Mouse (Mus musculus) gastrocnemius, adult 2 months (tissue): ENCODE data around the gene Rsc1a1. TPM values are rescaled to one million over a fixed set of nuclear protein-coding genes. Genes with fewer than 3 reads are reported as not detected.
A peak's percentile ranks its signal among the peaks of the same experiment; 100 is the strongest.

Experiments used
- DNase-seq: peaks from one replicate; pipeline ENCODE4 v3.0.0; 2022
- H3K27ac ChIP-seq: fragments of 200-600 bp; 2 replicates; pipeline ENCODE4 v1.8.1; 2022; ENCODE audit warnings: mild to moderate bottlenecking
- H3K4me3 ChIP-seq: fragments of 200-600 bp; 2 replicates; pipeline ENCODE4 v1.8.1; 2022; ENCODE audit warnings: mild to moderate bottlenecking, moderate library complexity
- CTCF ChIP-seq: fragments of 200-600 bp; IDR thresholded peaks from 2 replicates; pipeline ENCODE4 v1.8.1; 2022; ENCODE audit warnings: antibody characterized with exemption, mild to moderate bottlenecking, moderate library complexity
- intact Hi-C: fragments of 180-260 bp; cut with DNase I; formaldehyde crosslinking; loops from one replicate; pipeline ENCODE4 v1.15.1; 2025
- long read RNA-seq, 2 experiments: library from polyadenylated mRNA; stranded (forward); transcript quantifications; one replicate each; pipeline ENCODE4 v2.0.0; 2021
- total RNA-seq, 2 experiments: library from RNA; stranded (reverse); gene quantifications; 2 replicates each; pipeline ENCODE4 v1.2.3; 2021

Rsc1a1 gene
- total RNA-seq = 1 to 10 TPM; 3.8 to 5.6 TPM
- long read RNA-seq, experiment 1 = 0 reads
- long read RNA-seq, experiment 2 = 0 reads

DNA sequence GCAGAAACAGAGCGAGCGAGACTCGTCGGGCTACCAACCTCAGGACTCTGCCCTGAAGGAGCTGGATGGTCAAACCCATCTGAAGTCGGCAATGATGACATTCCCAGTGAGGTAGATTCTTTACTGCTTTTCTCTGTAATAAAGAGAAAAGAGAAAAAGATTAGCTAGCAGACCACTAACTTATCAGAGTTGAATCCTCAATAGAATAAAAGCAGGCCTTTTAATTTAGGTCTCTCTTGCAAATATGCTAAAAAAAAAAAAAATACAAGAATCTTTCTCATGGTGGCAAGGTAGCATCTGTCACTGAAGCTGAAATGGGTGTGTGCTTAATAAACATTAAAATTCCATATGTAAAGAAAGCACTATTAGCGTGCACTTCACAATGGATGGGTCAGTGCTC is at the start of gene Rsc1a1:
Rsc1a1 (minus strand) TSS at position 101 of the 400 bp plus-strand sequence.
- intact Hi-C loops = no loop called here
- TF ChIP-seq CTCF = no peak
- Histone ChIP-seq H3K4me3 (no peak within 1 kb of the TSS), H3K27ac (peak within 1 kb of the TSS; percentile 73)
- no peak for DNase-seq

DNA sequence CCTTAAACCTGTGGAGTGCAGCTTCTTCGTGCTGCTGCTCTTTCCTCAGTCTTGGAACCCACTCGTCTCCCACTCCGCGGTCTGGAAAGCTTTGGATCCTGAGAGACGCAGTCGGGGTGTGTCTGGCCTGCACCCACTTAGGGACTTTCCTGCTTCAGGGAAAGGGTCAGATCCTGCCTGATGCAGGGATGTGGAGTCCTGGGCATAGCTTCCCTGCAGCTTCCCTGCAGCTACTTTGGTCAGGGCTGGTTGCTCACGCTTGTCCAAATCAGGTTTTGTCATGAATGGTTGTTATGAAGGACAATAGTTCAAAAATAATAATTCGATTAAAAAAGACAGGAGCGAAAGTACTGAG is 49.8 kb upstream of the Rsc1a1 start:
- TF ChIP-seq CTCF = no peak
- H3K4me3 ChIP-seq = peak overlapping the region; percentile 70
- intact Hi-C loops = no loop called here

DNA sequence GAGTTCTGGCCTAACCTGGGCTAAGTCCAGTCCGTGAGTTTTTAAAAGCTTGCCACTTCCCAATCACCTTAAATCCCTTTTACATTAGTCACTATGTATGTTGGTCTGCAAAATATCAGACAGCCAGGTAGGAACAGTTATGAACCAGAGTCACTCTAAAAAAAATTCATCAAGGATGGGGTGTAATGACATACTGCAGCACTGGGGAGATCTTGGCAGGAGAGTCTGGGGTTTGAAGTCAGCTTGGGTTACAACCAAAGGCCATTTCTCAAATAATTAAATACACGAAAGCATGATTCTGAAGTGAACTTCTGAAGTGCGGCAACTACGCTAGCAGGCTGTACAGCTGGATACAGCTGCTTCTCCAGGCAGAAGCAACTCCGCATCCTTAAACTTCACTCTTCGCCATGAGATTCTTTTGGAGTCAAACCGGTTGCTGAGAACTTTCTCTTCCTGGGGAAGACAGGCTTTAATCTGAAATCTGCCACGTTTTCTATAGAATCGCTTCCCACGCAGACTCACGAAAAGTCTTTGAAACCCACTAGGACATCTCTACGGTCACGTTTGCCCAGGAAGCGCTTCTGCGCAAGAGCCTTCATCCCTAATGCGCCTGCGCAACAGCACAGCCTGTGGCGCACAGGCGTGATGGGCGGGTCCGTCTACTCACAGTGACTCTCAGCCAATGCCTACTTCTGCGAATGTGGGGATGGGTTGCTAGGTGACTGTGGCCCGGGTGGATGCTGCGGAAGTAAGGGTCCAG is 49.2 kb upstream of the Rsc1a1 start:
- peak overlapping the region; percentile 70 for H3K4me3 ChIP-seq
- no peak for TF ChIP-seq CTCF
- peak overlapping the region; percentile 86 for H3K27ac ChIP-seq
- intact Hi-C loops = no loop called here
- DNase-seq = peak; percentile 94

More for the DNA sequence above, 49.8 kb upstream of the Rsc1a1 start:
- DNase-seq = no peak
- H3K27ac ChIP-seq = peak overlapping the region; percentile 86

DNA sequence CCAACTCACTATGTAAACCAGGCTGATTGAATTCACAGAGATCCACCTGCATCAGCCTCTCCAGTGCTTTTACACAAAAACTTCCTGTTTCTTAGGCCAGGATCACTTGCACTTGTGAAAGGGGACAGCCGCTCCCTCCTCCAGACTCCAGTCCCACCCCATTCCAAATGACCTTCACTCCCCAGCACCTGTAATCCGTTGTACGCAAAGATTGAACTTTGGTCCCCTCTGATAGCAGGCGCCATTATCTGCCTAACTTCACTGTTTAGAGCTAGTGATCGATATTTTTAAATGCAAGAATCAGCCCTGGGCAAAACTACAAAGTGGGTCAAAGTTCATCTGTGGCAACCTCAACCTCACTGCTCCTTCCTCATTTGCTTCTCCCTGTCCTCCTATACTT is 46.4 kb upstream of the Rsc1a1 start:
- no peak for DNase-seq
- intact Hi-C loops = no loop called here
- H3K4me3 ChIP-seq = no peak overlapping the region
- TF ChIP-seq CTCF = no peak
- no peak overlapping the region for H3K27ac ChIP-seq

DNA sequence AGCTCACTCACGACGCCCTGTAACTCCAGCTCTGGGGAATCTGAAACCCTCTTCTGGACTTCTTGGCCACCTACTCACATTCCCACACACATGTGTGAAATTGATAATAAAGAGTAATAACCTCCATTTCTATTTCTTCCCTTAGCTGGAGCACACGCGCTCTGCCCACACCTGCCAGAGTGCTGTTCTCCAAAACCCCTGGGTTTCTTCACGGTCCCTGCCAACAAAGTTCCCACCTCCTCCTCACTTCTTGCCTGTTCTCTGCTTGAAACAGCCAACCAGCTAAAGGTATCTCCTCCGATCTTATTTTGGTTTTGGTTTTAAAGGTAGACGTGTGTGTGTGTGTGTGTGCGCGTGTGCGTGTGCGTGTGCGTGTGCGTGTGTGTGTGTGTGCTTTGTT is 45.0 kb upstream of the Rsc1a1 start:
- peak overlapping the region; percentile 51; the same call in 1 of the 2 replicates for H3K27ac ChIP-seq
- DNase-seq = no peak
- no peak overlapping the region for H3K4me3 ChIP-seq
- intact Hi-C loops = no loop called here
- no peak for TF ChIP-seq CTCF

DNA sequence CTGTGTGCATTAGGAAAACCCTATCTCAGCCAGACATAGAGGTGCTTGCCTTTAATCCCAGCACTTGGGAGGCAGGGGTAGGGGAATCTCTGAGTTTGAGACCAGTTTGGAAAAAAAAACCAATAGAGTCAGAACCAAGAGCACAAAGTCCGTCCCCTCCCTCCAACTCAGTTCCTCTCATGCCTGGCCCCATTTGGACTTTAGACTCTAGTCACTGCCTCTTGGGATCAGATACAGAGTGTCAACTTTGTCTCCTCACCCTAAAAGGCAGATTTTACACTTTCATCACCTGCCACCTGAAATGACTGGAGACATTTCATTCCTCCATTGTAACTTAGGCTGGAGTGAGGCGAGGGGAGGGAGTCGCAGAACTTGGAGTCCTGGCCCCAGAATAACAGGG is 43.9 kb upstream of the Rsc1a1 start:
- H3K4me3 ChIP-seq = no peak overlapping the region
- H3K27ac ChIP-seq = no peak overlapping the region
- no peak for DNase-seq
- intact Hi-C loops = no loop called here
- TF ChIP-seq CTCF = no peak

DNA sequence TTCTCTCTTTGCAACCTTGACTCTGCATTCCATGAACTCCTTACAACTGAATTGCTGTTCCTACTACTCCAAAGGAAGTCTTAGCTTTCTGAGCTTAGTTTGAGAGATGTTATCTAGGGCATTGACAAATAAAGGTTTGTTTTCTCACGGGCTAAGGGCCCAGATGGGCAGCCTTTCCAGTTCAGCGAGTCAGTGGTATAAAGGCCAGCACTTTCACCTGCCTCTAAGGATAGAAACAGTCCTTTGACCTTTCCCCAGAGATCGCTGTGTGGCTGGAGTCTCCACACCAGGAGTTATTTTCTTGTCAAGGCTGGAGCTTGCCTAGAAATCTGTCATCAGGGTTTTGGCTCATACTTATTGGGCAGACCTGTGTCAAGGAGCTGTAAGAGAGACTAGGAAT is 40.3 kb upstream of the Rsc1a1 start:
- intact Hi-C loops = no loop called here
- no peak overlapping the region for H3K4me3 ChIP-seq
- no peak for TF ChIP-seq CTCF

DNA sequence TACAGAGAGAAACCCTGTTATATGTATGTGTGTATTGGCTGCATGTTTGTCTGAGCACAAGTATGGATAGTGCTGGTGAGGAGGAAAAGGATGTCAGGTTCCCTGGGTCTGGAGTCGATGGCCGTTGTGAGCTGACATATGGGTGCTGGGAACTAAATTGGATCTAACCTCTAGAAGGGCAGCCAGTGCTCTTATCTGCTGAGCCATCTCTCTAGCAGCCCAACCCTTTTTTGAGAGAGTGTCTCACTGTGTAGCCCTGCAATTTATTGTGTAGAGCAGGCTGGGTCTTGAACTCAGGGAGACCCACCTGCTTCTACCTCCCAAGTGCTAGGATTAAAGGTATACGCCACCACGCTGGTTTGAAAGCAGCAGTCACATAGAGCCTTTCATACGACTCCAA is 39.9 kb upstream of the Rsc1a1 start:
- DNase-seq = no peak
- no peak for TF ChIP-seq CTCF
- Histone ChIP-seq H3K4me3 (no peak overlapping the region), H3K27ac (peak overlapping the region; percentile 80)
- intact Hi-C loops = no loop called here

More for the DNA sequence above, 40.3 kb upstream of the Rsc1a1 start:
- peak overlapping the region; percentile 80 for H3K27ac ChIP-seq
- DNase-seq = no peak

DNA sequence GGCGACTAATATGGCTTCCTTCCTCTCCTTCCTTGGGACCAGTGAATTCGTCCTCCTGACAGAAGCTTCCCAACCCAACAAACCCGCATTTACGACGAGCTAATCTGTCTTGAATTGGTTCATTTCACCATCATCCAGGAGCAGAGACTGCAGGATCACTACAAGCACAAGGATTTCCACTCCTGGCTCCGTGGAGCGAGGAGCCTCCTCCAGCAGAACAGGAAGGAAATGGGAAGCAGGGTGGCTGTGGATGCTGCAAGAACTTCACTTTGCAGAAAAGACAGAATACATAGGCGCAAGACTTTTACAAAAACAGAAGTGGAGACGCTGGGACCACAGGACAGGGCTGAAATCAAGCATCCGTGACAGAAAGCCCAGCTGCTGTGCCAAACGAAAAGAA is 39.2 kb upstream of the Rsc1a1 start:
- intact Hi-C loops = loop anchor here (5.0 kb wide), 1 partner anchor 68 kb away; the partner anchor contains the start of genes Casp9 and Dnajc16
- H3K27ac ChIP-seq = peak overlapping the region; percentile 80
- TF ChIP-seq CTCF = no peak
- peak overlapping the region; percentile 25 for H3K4me3 ChIP-seq
- DNase-seq = no peak

DNA sequence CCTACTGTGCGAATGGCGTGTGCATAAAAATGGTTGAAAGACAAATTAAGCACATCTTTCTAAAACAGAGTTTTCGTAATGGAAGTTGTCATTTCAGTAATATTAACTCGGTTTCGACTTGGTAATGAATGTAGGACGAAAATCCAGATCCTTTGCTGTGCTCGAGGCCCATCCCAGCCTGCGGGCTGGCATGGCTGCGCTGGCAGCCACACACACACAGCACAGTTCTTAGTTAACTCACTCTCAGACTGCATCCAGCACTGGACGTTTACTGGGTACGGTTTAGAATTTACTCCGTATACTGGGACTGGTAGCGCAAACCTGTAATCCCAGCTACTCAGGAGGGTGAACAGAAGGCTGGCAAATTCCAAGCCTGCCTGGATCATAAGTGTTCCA is 38.3 kb upstream of the Rsc1a1 start:
- intact Hi-C loops = loop anchor here (5.0 kb wide), 1 partner anchor 69 kb away; the partner anchor contains the start of genes Casp9 and Dnajc16

DNA sequence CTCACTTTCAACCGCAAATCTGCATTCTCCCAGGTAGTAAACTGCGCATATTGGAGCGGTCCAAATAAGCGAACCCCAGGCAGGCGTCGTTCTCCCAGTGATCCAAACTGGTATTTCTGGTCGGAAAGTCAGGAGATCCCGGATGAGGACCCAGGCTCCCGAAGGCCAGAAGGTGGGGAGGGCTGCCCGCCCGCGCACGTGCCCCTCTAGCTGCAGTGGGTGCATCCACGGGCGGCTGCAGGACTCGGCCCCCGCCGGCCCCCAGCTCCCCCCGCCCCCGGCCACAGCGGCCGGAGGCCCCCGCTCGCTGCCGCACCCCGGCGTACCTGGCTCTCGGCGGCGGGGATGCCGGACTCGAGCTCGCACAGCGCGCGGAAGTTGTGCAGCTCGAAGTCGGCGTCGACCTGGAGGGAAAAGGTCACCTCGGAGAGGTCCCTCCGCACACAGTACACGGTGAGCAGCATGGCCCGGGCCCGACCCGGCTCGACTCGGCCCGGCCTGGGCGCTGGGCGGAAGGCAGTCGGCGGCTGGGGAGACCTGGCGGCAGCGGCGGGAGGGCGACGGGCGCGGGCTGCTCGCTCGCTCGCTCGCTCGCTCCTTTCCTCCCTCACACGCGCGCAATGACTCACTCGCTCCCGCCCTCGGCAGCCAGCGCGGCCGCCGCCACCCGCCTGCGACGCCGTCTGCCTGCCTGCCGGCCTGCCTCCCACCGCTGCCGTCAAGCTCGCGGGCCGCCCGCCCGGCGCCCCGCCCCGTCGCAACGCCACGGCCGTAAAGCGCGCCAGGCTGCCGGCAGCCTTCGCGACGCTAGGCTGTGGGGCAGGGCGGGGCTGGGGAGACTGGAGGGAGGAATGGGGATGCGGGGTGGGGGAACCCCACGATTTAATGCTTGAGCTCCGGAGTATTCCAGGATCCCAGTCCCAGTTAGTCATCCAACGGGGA is 37.6 kb upstream of the Rsc1a1 start, which contains the start of gene Ddi2:
Ddi2 (minus strand) TSS at position 689 of the 942 bp plus-strand sequence.
- intact Hi-C loops = loop anchor here (5.0 kb wide), 1 partner anchor 69 kb away; the partner anchor contains the start of genes Casp9 and Dnajc16
- Histone ChIP-seq H3K27ac (peak within 1 kb of the TSS; percentile 98), H3K4me3 (peak within 1 kb of the TSS; percentile 92)
- peak; percentile 97 for DNase-seq
- no peak for TF ChIP-seq CTCF

More for the DNA sequence above, 38.3 kb upstream of the Rsc1a1 start:
- peak overlapping the region; percentile 98 for H3K27ac ChIP-seq
- TF ChIP-seq CTCF = no peak
- DNase-seq = no peak
- H3K4me3 ChIP-seq = peak overlapping the region; percentile 92

DNA sequence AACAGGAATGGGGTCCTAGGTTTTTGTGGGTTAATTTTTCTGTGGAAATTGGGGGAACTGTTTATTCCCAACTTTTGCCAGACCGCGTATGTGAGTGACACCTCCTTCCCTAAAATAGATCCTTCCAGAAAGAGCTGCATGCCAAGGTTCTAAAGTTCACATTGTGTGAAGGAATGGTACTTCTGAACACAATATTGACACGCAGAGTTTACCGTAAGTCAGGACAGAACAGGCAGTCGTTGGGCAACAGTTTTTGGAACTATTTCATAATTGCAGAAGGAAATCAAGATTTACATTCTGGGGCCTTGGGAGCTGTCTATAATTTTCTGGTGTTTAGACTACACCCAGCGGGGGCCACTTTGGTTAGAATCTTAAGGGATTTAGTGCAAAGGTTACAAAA is 36.6 kb upstream of the Rsc1a1 start:
- H3K4me3 ChIP-seq = peak overlapping the region; percentile 92
- no peak for DNase-seq
- intact Hi-C loops = loop anchor here (5.0 kb wide), 1 partner anchor 70 kb away; the partner anchor contains the start of genes Casp9 and Dnajc16
- H3K27ac ChIP-seq = peak overlapping the region; percentile 98
- TF ChIP-seq CTCF = no peak
